Mouse (Mus musculus) liver, adult 2 months (tissue): ENCODE measurements around the gene Fam8a1.

Source experiments
- CTCF ChIP-seq: fragments of 200-500 bp; IDR thresholded peaks from 2 replicates; pipeline ENCODE4 v1.5.1; 2011; ENCODE audit warnings: low read depth, low read length, control low read depth
- POLR2A ChIP-seq: fragments of 200-500 bp; IDR thresholded peaks from 2 replicates; pipeline ENCODE4 v1.6.1; 2011; ENCODE audit warnings: low read length, control low read depth; ENCODE audit not compliant: insufficient read depth; ENCODE audit errors: extremely low read depth

DNA sequence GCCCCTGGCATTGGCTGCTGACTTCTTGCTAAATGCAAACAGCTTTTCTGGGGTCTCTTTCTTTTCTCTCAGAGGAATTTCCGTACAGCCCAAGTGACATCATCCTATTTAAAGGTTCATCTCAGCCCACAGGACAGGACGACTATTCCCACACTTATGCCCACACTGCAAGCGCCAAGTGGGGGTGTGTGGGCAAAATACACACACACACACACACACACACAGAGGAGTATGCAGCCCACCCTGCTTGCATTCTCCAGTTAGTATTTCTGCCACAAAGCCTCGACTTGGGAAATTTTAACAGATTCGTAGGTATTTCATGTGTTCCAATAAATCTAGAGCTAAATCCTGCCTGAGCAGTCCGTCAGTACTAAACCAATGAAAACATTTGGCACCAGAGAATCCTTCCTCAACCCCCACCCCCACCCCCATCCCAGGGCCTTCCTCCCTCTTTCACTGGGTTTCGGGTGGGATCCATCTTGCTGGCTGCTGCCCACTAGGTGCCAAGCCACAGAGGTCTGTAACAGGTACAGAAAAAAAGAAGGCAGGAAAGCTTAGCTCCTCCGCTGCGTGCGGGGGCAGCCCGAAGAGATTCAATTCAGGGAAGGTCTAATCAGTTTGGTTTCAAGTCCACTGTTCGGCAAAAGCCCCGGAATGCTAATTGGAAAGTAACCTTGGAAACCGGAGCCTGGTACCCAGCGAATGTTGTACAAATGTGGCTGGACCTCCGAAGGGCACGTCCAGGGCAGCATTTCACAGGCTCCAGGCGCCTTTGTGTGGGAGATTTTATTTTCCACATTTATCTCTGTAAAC, 35.8 kb upstream of the Fam8a1 start:
- TF ChIP-seq CTCF = no peak
- TF ChIP-seq POLR2A = no peak
